Mouse (Mus musculus): ENCODE data around the gene Ptgis. TPM values are rescaled to one million over a fixed set of nuclear protein-coding genes. Genes with fewer than 3 reads are reported as not detected.
A peak's percentile ranks its signal among the peaks of the same experiment; 100 is the strongest.

The Ptgis gene
- polyA plus RNA-seq, 1 experiment from 2014 or later = 9.0 TPM

GRCm38 (mm10) chr2:167244892-167245291 is 4.5 kb upstream of the Ptgis start:
- no peak for ATAC-seq (ENCODE audit: insufficient number of reproducible peaks, insufficient read depth, low FRiP score, low TSS enrichment, low read depth)
- H3K27me3 ChIP-seq = peaks cover 18% of the 10 kb centered on the region

DNA sequence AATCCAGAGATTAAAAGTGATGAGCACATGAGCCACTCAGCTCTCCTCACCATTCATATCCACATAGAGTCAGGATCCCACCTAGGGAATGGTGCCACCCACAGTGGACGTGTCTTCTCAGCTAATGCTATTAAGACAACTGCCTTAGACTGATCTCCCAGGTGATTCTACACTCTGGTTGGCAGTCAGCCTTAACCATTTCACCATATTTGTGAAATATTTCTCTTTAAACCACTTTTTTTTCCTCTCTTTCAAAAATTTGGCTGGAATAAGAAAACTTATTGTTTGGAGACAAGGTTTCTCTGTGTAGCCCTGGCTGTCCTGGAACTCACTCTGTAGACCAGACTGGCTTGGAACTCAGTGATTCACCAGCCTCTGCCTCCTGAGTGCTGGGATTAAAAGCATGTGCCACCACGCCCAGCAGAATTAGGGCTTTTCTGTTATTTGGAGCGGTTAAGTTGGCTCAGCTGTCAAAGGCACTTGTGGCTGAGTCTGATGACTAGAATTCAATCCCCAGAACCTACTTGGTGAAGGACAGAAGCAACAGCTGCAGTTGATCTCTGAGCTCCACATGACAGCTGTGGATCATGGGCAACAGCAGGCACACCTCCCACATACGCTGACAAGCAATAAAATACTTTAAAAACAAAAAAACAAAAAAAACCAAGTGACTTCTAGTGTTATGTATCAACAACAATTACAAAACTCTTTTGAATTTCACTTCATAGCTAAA is 3.6 kb upstream of the Ptgis start:
- Histone ChIP-seq H3K27ac (no peak overlapping the region), H3K9me3 (peaks cover 5% of the 10 kb centered on the region; the same call in 1 of the 2 replicates), H3K27me3 (peaks cover 26% of the 10 kb centered on the region), H3K4me2 (no peak overlapping the region), H3K9ac (no peak overlapping the region), H3K4me1 (peaks cover 19% of the 10 kb centered on the region), H3K4me3 (no peak overlapping the region), H3K36me3 (no peaks in the 10 kb centered on the region)
- ATAC-seq (ENCODE audit: insufficient number of reproducible peaks, insufficient read depth, low FRiP score, low TSS enrichment, low read depth) = no peak
- WGBS = 70% methylated on average over 4 of the region's 4 CpGs

More at GRCm38 (mm10) chr2:167244892-167245291, 4.5 kb upstream of the Ptgis start:
- WGBS = 74% methylated on average over 4 of the region's 4 CpGs
- no peak overlapping the region for H3K4me2 ChIP-seq
- no peak overlapping the region for H3K4me3 ChIP-seq
- H3K27ac ChIP-seq = no peak overlapping the region
- H3K4me1 ChIP-seq = peaks cover 14% of the 10 kb centered on the region
- H3K36me3 ChIP-seq = no peaks in the 10 kb centered on the region
- H3K9me3 ChIP-seq = peaks cover 5% of the 10 kb centered on the region; the same call in 1 of the 2 replicates
- H3K9ac ChIP-seq = no peak overlapping the region

DNA sequence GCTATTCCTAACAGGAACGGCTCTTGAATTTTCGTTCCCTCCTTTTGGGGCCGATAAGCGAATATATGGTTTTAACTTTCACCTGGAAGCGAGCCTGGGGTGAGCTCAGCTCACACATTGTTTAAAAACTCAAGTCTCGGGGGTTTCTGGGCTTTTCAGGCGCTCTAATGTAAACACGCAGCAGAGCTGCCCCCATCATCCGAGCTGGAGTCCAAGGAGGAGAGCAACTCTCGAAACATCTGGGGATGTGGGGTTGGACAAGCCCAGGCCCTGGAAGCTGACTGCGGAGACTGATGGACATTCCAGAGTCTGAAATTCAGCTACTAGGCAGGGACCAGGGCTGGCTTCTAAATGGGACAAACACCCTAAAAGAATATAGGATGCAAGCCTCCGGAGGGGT is 1.1 kb downstream of the Ptgis start:
- WGBS = 12% methylated on average over 12 of the region's 12 CpGs
- peaks cover 39% of the 10 kb centered on the region for H3K27me3 ChIP-seq
- H3K4me2 ChIP-seq = peak overlapping the region; percentile 87
- H3K9ac ChIP-seq = peak overlapping the region; percentile 78
- peak overlapping the region; percentile 51 for H3K4me3 ChIP-seq
- 0 out of 2 replicates have a peak overlapping the region, but pooled peaks have one; percentile 11 for H3K27ac ChIP-seq
- no peaks in the 10 kb centered on the region for H3K9me3 ChIP-seq
- no peaks in the 10 kb centered on the region for H3K36me3 ChIP-seq
- peaks cover 24% of the 10 kb centered on the region for H3K4me1 ChIP-seq
- no peak for ATAC-seq (ENCODE audit: insufficient number of reproducible peaks, insufficient read depth, low FRiP score, low TSS enrichment, low read depth)

DNA sequence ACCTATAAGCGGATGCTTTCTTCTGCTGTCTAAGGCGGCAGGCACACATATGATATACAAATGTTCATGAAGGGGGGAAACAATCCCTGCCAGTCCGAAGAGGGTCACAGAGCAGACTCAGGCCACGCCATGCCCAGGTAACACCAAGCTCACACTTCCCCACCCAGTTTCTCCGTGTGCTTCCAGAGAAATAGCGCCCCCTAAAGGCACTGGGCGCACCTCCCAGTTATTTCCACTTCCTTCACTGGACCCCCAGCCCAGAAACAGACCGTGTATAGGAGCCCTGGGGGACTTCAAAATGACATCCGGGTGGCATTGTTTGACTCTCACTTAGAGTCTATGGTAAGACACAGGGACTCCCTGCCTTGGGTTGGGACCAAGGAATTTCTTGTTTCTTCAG is 3.2 kb downstream of the Ptgis start:
- Histone ChIP-seq H3K36me3 (no peaks in the 10 kb centered on the region), H3K4me2 (no peak overlapping the region), H3K9ac (no peak overlapping the region), H3K27ac (no peak overlapping the region), H3K27me3 (peaks cover 39% of the 10 kb centered on the region), H3K4me3 (no peak overlapping the region), H3K9me3 (no peaks in the 10 kb centered on the region), H3K4me1 (peaks cover 41% of the 10 kb centered on the region)
- no peak for ATAC-seq (ENCODE audit: insufficient number of reproducible peaks, insufficient read depth, low FRiP score, low TSS enrichment, low read depth)
- 81% methylated on average over 9 of the region's 9 CpGs for WGBS

DNA sequence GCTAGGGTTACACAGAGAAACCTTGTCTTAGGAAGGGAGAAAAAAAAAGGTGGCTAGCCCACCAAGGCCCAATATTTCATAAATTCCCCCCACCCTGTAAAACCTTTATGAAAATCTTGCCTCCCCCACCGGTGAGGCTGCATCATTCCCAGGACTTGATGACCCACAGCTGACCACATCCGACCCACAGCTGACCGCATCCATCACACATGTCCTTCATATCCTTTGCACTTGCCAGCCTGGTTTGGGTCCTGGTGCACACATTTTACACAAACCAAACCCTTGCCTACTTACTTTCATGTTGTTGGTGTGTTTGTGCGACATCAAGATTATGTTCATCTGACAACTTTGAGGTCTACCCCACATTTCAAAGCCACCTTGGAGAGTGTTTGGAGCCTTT is 4.2 kb downstream of the Ptgis start:
- peaks cover 31% of the 10 kb centered on the region for H3K27me3 ChIP-seq
- no peak overlapping the region for H3K9ac ChIP-seq
- no peak for ATAC-seq (ENCODE audit: insufficient number of reproducible peaks, insufficient read depth, low FRiP score, low TSS enrichment, low read depth)
- H3K4me2 ChIP-seq = no peak overlapping the region
- H3K27ac ChIP-seq = no peak overlapping the region
- no peak overlapping the region for H3K4me3 ChIP-seq
- peaks cover 46% of the 10 kb centered on the region for H3K4me1 ChIP-seq
- WGBS = 95% methylated on average over 4 of the region's 4 CpGs
- no peaks in the 10 kb centered on the region for H3K9me3 ChIP-seq
- H3K36me3 ChIP-seq = no peaks in the 10 kb centered on the region

- Histone ChIP-seq H3K9ac (no peak overlapping the region), H3K4me1 (peaks cover 41% of the 10 kb centered on the region), H3K9me3 (no peaks in the 10 kb centered on the region), H3K27ac (no peak overlapping the region), H3K4me2 (no peak overlapping the region), H3K27me3 (peaks cover 27% of the 10 kb centered on the region), H3K36me3 (no peaks in the 10 kb centered on the region), H3K4me3 (no peak overlapping the region)
- no peak for ATAC-seq (ENCODE audit: insufficient number of reproducible peaks, insufficient read depth, low FRiP score, low TSS enrichment, low read depth)
- 73% methylated on average over 17 of the region's 17 CpGs for WGBS
Measured at GRCm38 (mm10) chr2:167235338-167236018, 4.9 kb downstream of the Ptgis start.

DNA sequence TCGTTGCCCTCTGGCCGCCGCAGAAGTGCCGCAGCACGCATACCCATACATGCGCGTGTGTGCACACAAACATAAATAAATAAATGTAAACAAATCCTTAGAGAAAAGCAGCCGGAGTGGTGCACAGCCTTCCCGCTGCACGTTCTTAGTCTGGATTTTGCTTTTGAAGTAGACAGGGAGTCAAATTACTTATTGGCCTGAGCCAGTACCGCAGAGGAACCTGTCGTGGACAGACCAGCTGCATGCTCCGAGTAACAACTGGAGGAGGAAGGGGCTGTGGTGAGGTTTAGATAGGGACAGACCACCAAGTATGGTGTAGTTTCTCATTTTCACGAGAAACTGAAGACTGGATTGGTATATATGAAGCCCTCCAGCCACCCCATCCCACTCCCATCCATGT is 6.6 kb downstream of the Ptgis start:
- H3K4me3 ChIP-seq = no peak overlapping the region
- peaks cover 28% of the 10 kb centered on the region for H3K4me1 ChIP-seq
- H3K9ac ChIP-seq = no peak overlapping the region
- peaks cover 12% of the 10 kb centered on the region for H3K27me3 ChIP-seq
- no peak for ATAC-seq (ENCODE audit: insufficient number of reproducible peaks, insufficient read depth, low FRiP score, low TSS enrichment, low read depth)
- WGBS = 22% methylated on average over 14 of the region's 14 CpGs
- H3K4me2 ChIP-seq = peak overlapping the region; percentile 32
- H3K36me3 ChIP-seq = no peaks in the 10 kb centered on the region
- no peak overlapping the region for H3K27ac ChIP-seq
- H3K9me3 ChIP-seq = no peaks in the 10 kb centered on the region

DNA sequence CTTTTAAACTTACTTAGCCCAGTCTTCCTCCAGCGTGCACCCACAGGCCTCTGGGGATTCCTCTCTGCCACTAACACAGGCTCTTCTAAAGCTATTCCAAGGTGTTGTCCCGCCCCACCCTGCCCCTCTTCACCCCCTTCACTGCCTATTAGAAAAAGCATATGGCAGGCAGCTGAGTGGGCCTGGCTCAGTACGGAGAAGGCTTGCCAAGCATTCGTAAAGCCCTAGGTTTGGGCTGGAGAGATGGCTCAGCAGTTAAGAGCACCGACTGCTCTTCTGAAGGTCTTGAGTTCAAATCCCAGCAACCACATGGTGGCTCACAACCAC is 7.4 kb downstream of the Ptgis start:
- peaks cover 28% of the 10 kb centered on the region for H3K4me1 ChIP-seq
- no peak overlapping the region for H3K9ac ChIP-seq
- no peak overlapping the region for H3K27ac ChIP-seq
- no peak overlapping the region for H3K4me3 ChIP-seq
- ATAC-seq (ENCODE audit: insufficient number of reproducible peaks, insufficient read depth, low FRiP score, low TSS enrichment, low read depth) = no peak
- H3K36me3 ChIP-seq = no peaks in the 10 kb centered on the region
- no peak overlapping the region for H3K4me2 ChIP-seq
- H3K9me3 ChIP-seq = no peaks in the 10 kb centered on the region
- WGBS = 65% methylated on average over 5 of the region's 5 CpGs
- peaks cover 4% of the 10 kb centered on the region; the same call in 1 of the 2 replicates for H3K27me3 ChIP-seq

- Histone ChIP-seq H3K4me1 (peaks cover 28% of the 10 kb centered on the region), H3K4me3 (no peak overlapping the region)
Measured at GRCm38 (mm10) chr2:167232132-167233008, 8.0 kb downstream of the Ptgis start.

GRCm38 (mm10) chr2:167230554-167230953 is 9.8 kb downstream of the Ptgis start:
- Histone ChIP-seq H3K4me2 (peak overlapping the region; percentile 37), H3K36me3 (no peaks in the 10 kb centered on the region)

More at GRCm38 (mm10) chr2:167232132-167233008, 8.0 kb downstream of the Ptgis start:
- 57% methylated on average over 14 of the region's 14 CpGs for WGBS
- no peak for ATAC-seq (ENCODE audit: insufficient number of reproducible peaks, insufficient read depth, low FRiP score, low TSS enrichment, low read depth)
- Histone ChIP-seq H3K27me3 (no peaks in the 10 kb centered on the region), H3K9me3 (no peaks in the 10 kb centered on the region), H3K27ac (peak overlapping the region; percentile 33; the same call in 1 of the 2 replicates), H3K36me3 (no peaks in the 10 kb centered on the region), H3K4me2 (no peak overlapping the region), H3K9ac (0 out of 2 replicates have a peak overlapping the region, but pooled peaks have one; percentile 32)

DNA sequence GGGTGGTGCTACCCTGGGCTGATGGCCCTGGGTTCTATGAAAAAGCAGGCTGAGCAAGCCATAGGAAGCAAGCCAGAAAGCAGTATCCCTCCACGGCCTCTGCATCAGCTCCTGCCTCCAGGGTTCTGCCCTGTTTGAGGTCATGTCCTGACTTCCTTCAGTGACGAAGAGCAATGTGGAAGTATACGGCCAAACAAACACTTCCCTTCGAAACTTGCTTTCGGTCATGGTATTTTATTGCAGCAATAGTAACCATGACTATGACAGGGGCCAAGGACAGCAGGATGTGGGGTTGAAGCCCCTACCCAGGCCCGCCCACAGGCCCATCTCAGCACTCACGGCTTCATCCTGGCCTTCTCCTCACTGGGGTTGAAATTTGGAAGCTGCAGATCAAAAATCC is 15.5 kb downstream of the Ptgis start:
- peak overlapping the region; percentile 0; the same call in 1 of the 2 replicates for H3K9ac ChIP-seq
- H3K27me3 ChIP-seq = no peaks in the 10 kb centered on the region
- no peak overlapping the region for H3K27ac ChIP-seq
- no peaks in the 10 kb centered on the region for H3K36me3 ChIP-seq
- no peak for ATAC-seq (ENCODE audit: insufficient number of reproducible peaks, insufficient read depth, low FRiP score, low TSS enrichment, low read depth)
- no peak overlapping the region for H3K4me2 ChIP-seq
- H3K9me3 ChIP-seq = no peaks in the 10 kb centered on the region
- no peaks in the 10 kb centered on the region for H3K4me1 ChIP-seq
- 74% methylated on average over 7 of the region's 7 CpGs for WGBS
- H3K4me3 ChIP-seq = no peak overlapping the region

More at GRCm38 (mm10) chr2:167230554-167230953, 9.8 kb downstream of the Ptgis start:
- H3K4me3 ChIP-seq = no peak overlapping the region
- peaks cover 28% of the 10 kb centered on the region for H3K4me1 ChIP-seq
- H3K27me3 ChIP-seq = no peaks in the 10 kb centered on the region
- WGBS = 13% methylated on average over 15 of the region's 15 CpGs
- no peak for ATAC-seq (ENCODE audit: insufficient number of reproducible peaks, insufficient read depth, low FRiP score, low TSS enrichment, low read depth)
- H3K9ac ChIP-seq = no peak overlapping the region
- no peak overlapping the region for H3K27ac ChIP-seq
- H3K9me3 ChIP-seq = no peaks in the 10 kb centered on the region
